Mouse (Mus musculus) brain, embryonic 14.5 days (tissue): ENCODE results near the gene Dhx35.

ENCODE experiments used
- CTCF ChIP-seq: fragments of 200-500 bp; IDR thresholded peaks from 2 replicates; pipeline ENCODE4 v1.5.1; 2012; ENCODE audit warnings: inconsistent platforms, mild to moderate bottlenecking, moderate library complexity, borderline replicate concordance; ENCODE audit not compliant: insufficient read depth, insufficient read length; ENCODE audit errors: extremely low read depth
- POLR2A ChIP-seq: fragments of 200-500 bp; IDR thresholded peaks from 2 replicates; pipeline ENCODE4 v1.6.1; 2012; ENCODE audit warnings: mild to moderate bottlenecking, inconsistent platforms, borderline replicate concordance; ENCODE audit not compliant: poor library complexity, insufficient read depth, insufficient read length, severe bottlenecking; ENCODE audit errors: extremely low read depth

DNA sequence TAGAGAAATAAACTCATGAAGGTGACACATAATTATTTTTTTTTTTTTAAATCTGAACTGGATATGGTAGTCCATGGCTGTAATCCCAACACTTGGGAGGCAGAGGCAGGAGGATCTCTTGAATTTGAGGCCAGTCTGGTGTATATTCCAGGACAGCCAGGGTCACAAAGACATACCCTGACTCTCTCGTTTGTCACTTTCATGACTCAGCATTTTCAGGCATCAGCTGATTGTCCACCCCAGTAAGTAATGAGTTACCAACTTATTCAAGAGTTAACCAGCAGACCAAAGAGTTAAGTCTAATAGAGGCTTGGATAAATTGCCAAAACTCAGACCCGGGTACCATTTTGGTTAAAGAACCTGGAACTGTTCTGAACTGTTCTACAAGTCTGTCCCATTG lies 1.3 kb downstream of the Dhx35 start:
- TF ChIP-seq CTCF, result no peak
- TF ChIP-seq POLR2A, result no peak
